Mouse (Mus musculus): ENCODE data around the gene Fancc. TPM values are rescaled to one million over a fixed set of nuclear protein-coding genes. Genes with fewer than 3 reads are reported as not detected.

Gene Fancc
- polyA plus RNA-seq, 1 experiment from 2014 or later = 5.2 TPM

GRCm38 (mm10) chr13:63529602-63530370 lies 32.7 kb upstream of the Fancc start:
- 67% methylated on average over 3 of the region's 3 CpGs for WGBS (ENCODE audit: insufficient replicate concordance)
- H3K27ac ChIP-seq (ENCODE audit: low read depth) = no peak overlapping the region
- DNase-seq = no peak

GRCm38 (mm10) chr13:63528852-63529251 lies 31.8 kb upstream of the Fancc start:
- Histone ChIP-seq H3K9me3 (ENCODE audit: low read length) (no peaks in the 10 kb centered on the region), H3K27me3 (ENCODE audit: insufficient read depth, low read length) (no peaks in the 10 kb centered on the region), H3K36me3 (replicated peaks; ENCODE audit: insufficient read depth, low read length) (peaks cover 65% of the 10 kb centered on the region), H3K4me2 (ENCODE audit: low read depth, low read length) (no peak overlapping the region), H3K4me3 (ENCODE audit: low read depth, low read length) (no peak overlapping the region), H3K9ac (replicated peaks) (no peak overlapping the region), H3K4me1 (ENCODE audit: insufficient read depth) (peaks cover 10% of the 10 kb centered on the region; the same call in 1 of the 2 replicates), H3K27ac (ENCODE audit: low read depth) (peak overlapping the region; percentile 39; the same call in 1 of the 2 replicates)
- TF ChIP-seq EP300 (IDR thresholded peaks at IDR 0.05; ENCODE audit: low read depth) = no peak
- no peak for TF ChIP-seq CTCF (IDR thresholded peaks at IDR 0.05; ENCODE audit: low read depth)
- WGBS (ENCODE audit: insufficient replicate concordance) = 29% methylated on average over 2 of the region's 2 CpGs
- ATAC-seq = no peak
- DNase-seq = no peak

More at GRCm38 (mm10) chr13:63529602-63530370, 32.7 kb upstream of the Fancc start:
- Histone ChIP-seq H3K4me2 (ENCODE audit: low read depth, low read length) (no peak overlapping the region), H3K9ac (replicated peaks) (no peak overlapping the region), H3K27me3 (ENCODE audit: insufficient read depth, low read length) (no peaks in the 10 kb centered on the region), H3K4me3 (ENCODE audit: low read depth, low read length) (no peak overlapping the region), H3K9me3 (ENCODE audit: low read length) (no peaks in the 10 kb centered on the region), H3K36me3 (replicated peaks; ENCODE audit: insufficient read depth, low read length) (peaks cover 65% of the 10 kb centered on the region), H3K4me1 (ENCODE audit: insufficient read depth) (peaks cover 10% of the 10 kb centered on the region; the same call in 1 of the 2 replicates)
- TF ChIP-seq EP300 (IDR thresholded peaks at IDR 0.05; ENCODE audit: low read depth) = no peak
- TF ChIP-seq CTCF (IDR thresholded peaks at IDR 0.05; ENCODE audit: low read depth) = no peak
- ATAC-seq = no peak

GRCm38 (mm10) chr13:63528164-63528675 lies 31.1 kb upstream of the Fancc start:
- Histone ChIP-seq H3K9me3 (ENCODE audit: low read length) (no peaks in the 10 kb centered on the region), H3K4me1 (ENCODE audit: insufficient read depth) (peaks cover 10% of the 10 kb centered on the region; the same call in 1 of the 2 replicates), H3K4me3 (ENCODE audit: low read depth, low read length) (no peak overlapping the region), H3K27ac (ENCODE audit: low read depth) (peak overlapping the region; percentile 19; the same call in 1 of the 2 replicates), H3K27me3 (ENCODE audit: insufficient read depth, low read length) (no peaks in the 10 kb centered on the region), H3K9ac (replicated peaks) (no peak overlapping the region), H3K36me3 (replicated peaks; ENCODE audit: insufficient read depth, low read length) (peaks cover 59% of the 10 kb centered on the region), H3K4me2 (ENCODE audit: low read depth, low read length) (no peak overlapping the region)
- WGBS (ENCODE audit: insufficient replicate concordance) = 23% methylated on average over 5 of the region's 5 CpGs
- TF ChIP-seq CTCF (IDR thresholded peaks at IDR 0.05; ENCODE audit: low read depth) (no peak), EP300 (IDR thresholded peaks at IDR 0.05; ENCODE audit: low read depth) (no peak)
- peak; percentile 67 for DNase-seq
- ATAC-seq = peak; percentile 87

GRCm38 (mm10) chr13:63525571-63526197 lies 28.6 kb upstream of the Fancc start:
- Histone ChIP-seq H3K4me2 (ENCODE audit: low read depth, low read length) (no peak overlapping the region), H3K27me3 (ENCODE audit: insufficient read depth, low read length) (no peaks in the 10 kb centered on the region), H3K9ac (replicated peaks) (no peak overlapping the region), H3K36me3 (replicated peaks; ENCODE audit: insufficient read depth, low read length) (peaks cover 48% of the 10 kb centered on the region), H3K9me3 (ENCODE audit: low read length) (no peaks in the 10 kb centered on the region), H3K4me1 (ENCODE audit: insufficient read depth) (peaks cover 10% of the 10 kb centered on the region; the same call in 1 of the 2 replicates), H3K4me3 (ENCODE audit: low read depth, low read length) (no peak overlapping the region), H3K27ac (ENCODE audit: low read depth) (no peak overlapping the region)
- no peak for DNase-seq
- no peak for ATAC-seq
- TF ChIP-seq EP300 (IDR thresholded peaks at IDR 0.05; ENCODE audit: low read depth) (no peak), CTCF (IDR thresholded peaks at IDR 0.05; ENCODE audit: low read depth) (no peak)
- 74% methylated on average over 11 of the region's 11 CpGs for WGBS (ENCODE audit: insufficient replicate concordance)

GRCm38 (mm10) chr13:63524608-63525570 lies 27.8 kb upstream of the Fancc start:
- no peaks in the 10 kb centered on the region for H3K27me3 ChIP-seq (ENCODE audit: insufficient read depth, low read length)
- H3K4me1 ChIP-seq (ENCODE audit: insufficient read depth) = peaks cover 10% of the 10 kb centered on the region; the same call in 1 of the 2 replicates
- H3K4me2 ChIP-seq (ENCODE audit: low read depth, low read length) = no peak overlapping the region
- DNase-seq = no peak
- no peak for ATAC-seq
- 78% methylated on average over 25 of the region's 25 CpGs for WGBS (ENCODE audit: insufficient replicate concordance)
- TF ChIP-seq EP300 (IDR thresholded peaks at IDR 0.05; ENCODE audit: low read depth) (no peak), CTCF (IDR thresholded peaks at IDR 0.05; ENCODE audit: low read depth) (no peak)
- no peaks in the 10 kb centered on the region for H3K9me3 ChIP-seq (ENCODE audit: low read length)
- no peak overlapping the region for H3K9ac ChIP-seq (replicated peaks)
- H3K4me3 ChIP-seq (ENCODE audit: low read depth, low read length) = no peak overlapping the region
- H3K36me3 ChIP-seq (replicated peaks; ENCODE audit: insufficient read depth, low read length) = peaks cover 50% of the 10 kb centered on the region
- H3K27ac ChIP-seq (ENCODE audit: low read depth) = no peak overlapping the region
